Mouse (Mus musculus) embryonic facial prominence, embryonic 14.5 days (tissue): ENCODE measurements around the gene Bglap3. TPM values are rescaled to one million over a fixed set of nuclear protein-coding genes. Genes with fewer than 3 reads are reported as not detected.
"Not testable (repeated sequence)": the region's sequence is repeated elsewhere in the genome, so short reads cannot be mapped to it uniquely, and the experiment has no call there.

ENCODE experiments used
- ATAC-seq: fragments of 200-750 bp; cut with Nextera tagmentation; 2 replicates; pipeline ENCODE4 v1.8.0; 2017; ENCODE audit warnings: low read depth, moderate number of reproducible peaks, moderate TSS enrichment
- DNase-seq: peaks from one replicate; pipeline ENCODE4 v3.0.0-alpha.2; 2015; ENCODE audit warnings: low spot score
- H3K27ac ChIP-seq: fragments of 300-500 bp; sonication (generic); replicated peaks from 2 replicates; pipeline ENCODE4 v1.5.1; 2014; ENCODE audit warnings: low read depth, mild to moderate bottlenecking, low read length, moderate library complexity
- H3K27me3 ChIP-seq: fragments of 300-500 bp; sonication (generic); replicated peaks from 2 replicates; pipeline ENCODE4 v1.6.1; 2014; ENCODE audit warnings: low read length; ENCODE audit not compliant: control insufficient read depth, insufficient read depth
- H3K36me3 ChIP-seq: fragments of 300-500 bp; sonication (generic); 2 replicates; pipeline ENCODE4 v1.6.1; 2014; ENCODE audit warnings: low read length, mixed read lengths; ENCODE audit not compliant: control insufficient read depth, insufficient read depth
- H3K4me1 ChIP-seq: fragments of 300-500 bp; sonication (generic); 2 replicates; pipeline ENCODE4 v1.6.1; 2014; ENCODE audit warnings: antibody characterized with exemption, low read length; ENCODE audit not compliant: control insufficient read depth, insufficient read depth
- H3K4me2 ChIP-seq: fragments of 300-500 bp; sonication (generic); 2 replicates; pipeline ENCODE4 v1.6.1; 2014; ENCODE audit warnings: low read depth, mild to moderate bottlenecking, low read length, moderate library complexity, mixed read lengths
- H3K4me3 ChIP-seq: fragments of 300-500 bp; sonication (generic); 2 replicates; pipeline ENCODE4 v1.5.1; 2014; ENCODE audit warnings: low read depth, mild to moderate bottlenecking, low read length
- H3K9ac ChIP-seq: fragments of 300-500 bp; sonication (generic); 2 replicates; pipeline ENCODE4 v1.6.1; 2014; ENCODE audit warnings: low read depth, mild to moderate bottlenecking, low read length, moderate library complexity, mixed read lengths
- H3K9me3 ChIP-seq: fragments of 300-500 bp; sonication (generic); 2 replicates; pipeline ENCODE4 v1.6.1; 2016; ENCODE audit warnings: low read length; ENCODE audit not compliant: control insufficient read depth
- WGBS: fragments of 180-500 bp; shearing (Covaris S2); extraction: QIAGEN DNeasy Blood & Tissue Kit; methylation state at CpG from one replicate; pipeline ENCODE4 v1.1.7; 2014; 5-methylcytosine and 5-hydroxymethylcytosine counted together
- polyA plus RNA-seq: library from polyadenylated mRNA; unstranded; fragments of >200 nt; fragmentation: Nextera tagmentation; extraction: Ambion mirVana; gene quantifications from 2 replicates; pipeline ENCODE4 v1.2.1, GENCODE M21; 2014

Gene Bglap3
- polyA plus RNA-seq, 1 experiment from 2014 or later: 4.6 TPM

DNA sequence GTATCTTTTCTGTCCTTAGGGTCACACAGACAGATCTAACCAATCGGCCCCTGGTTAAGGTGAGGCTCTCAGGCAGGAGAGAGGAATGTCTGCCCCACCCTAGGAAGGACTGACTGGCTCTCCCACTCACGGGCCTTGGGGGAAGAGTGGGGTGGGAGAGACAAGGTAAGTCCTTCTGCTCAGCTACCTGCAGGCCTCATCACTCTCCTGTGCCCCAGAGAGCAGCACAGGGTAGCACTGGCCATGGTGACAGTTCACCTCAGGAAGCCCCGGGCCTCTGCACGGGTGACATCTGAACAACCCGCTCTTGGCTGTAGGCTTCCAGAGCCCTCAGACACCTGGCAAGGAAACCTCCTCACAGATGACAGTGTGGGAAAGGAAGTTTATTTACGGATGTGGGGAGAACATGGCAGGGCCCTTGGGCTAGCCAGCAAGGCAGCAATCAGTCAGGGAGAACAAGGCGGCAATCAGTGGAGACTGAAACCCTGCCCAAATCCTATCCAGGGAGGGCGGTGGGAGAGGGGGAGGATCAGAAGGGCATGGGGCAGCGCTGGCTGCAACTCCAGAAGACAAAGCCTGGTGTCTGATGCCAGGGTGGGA, 21.3 kb upstream of the Bglap3 start:
- ATAC-seq: peak; percentile 41
- 0 out of 2 replicates have a peak, but pooled peaks cover 26% of the 10 kb centered on the region for H3K36me3 ChIP-seq

DNA sequence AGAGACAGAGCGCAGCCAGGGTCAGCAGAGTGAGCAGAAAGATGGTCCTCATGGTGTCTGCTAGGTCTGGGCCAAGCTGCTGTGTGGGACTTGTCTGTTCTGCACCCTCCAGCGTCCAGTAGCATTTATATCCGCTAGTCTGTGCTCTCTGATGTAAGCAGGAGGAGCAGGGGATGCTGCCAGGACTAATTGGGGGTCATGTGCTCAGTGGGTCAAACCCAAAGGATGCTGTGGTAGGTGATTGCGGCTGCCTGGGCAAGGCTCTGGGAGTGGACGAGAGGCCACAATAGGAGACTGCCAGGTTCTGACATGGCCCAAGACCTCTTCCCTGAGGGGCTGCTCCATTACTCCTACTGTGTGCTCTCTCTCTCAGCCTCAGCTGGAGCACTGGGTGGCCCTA, 11.8 kb upstream of the Bglap3 start, which contains the start of gene Bglap:
Gene Bglap (minus strand): TSS at position 101 of the 400 bp plus-strand sequence.
- no peak within 1 kb of the TSS for H3K4me2 ChIP-seq
- DNase-seq (no peak), ATAC-seq (no peak)
- no peaks in the 10 kb centered on the region for H3K36me3 ChIP-seq
- 72% methylated on average over 5 of the region's 5 CpGs for WGBS
- H3K9ac ChIP-seq: no peak within 1 kb of the TSS
- H3K9me3 ChIP-seq: no peaks in the 10 kb centered on the region
- no peaks in the 10 kb centered on the region for H3K4me1 ChIP-seq
- no peak within 1 kb of the TSS for H3K27ac ChIP-seq
- no peak within 1 kb of the TSS for H3K4me3 ChIP-seq
- H3K27me3 ChIP-seq: no peaks in the 10 kb centered on the region

More for the DNA sequence above, 21.3 kb upstream of the Bglap3 start:
- Histone ChIP-seq H3K27me3 (no peaks in the 10 kb centered on the region), H3K9ac (no peak overlapping the region), H3K9me3 (no peaks in the 10 kb centered on the region), H3K27ac (no peak overlapping the region), H3K4me3 (no peak overlapping the region), H3K4me2 (no peak overlapping the region), H3K4me1 (no peaks in the 10 kb centered on the region)
- WGBS: 86% methylated on average over 9 of the region's 9 CpGs
- DNase-seq: no peak

DNA sequence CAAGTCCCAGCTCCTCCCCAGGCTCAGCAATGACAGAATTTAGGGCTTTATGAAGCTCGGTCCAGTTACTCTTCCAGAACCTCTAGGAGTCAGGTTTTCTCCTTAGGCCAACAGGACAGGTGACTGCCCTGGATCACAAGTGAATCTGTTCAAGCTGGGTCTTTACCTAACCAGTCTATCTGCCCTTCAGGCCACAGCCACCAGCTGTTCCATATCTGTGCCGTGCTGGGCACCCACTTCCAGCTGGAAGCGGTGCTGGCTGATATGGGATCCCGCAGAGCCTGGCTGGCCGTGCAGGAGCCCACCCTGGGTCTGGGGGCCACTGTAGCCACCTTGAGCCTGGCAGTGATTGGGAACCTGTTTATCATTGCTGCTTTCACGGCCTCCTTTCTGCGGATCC, 9.8 kb upstream of the Bglap3 start:
- not testable (repeated sequence) for H3K9ac ChIP-seq, ATAC-seq, H3K4me3 ChIP-seq, H3K27ac ChIP-seq, H3K9me3 ChIP-seq, H3K4me1 ChIP-seq, H3K36me3 ChIP-seq, H3K27me3 ChIP-seq, DNase-seq
- peak overlapping the region; percentile 54 for H3K4me2 ChIP-seq
- WGBS: 17% methylated on average over 1 of the region's 7 CpGs

DNA sequence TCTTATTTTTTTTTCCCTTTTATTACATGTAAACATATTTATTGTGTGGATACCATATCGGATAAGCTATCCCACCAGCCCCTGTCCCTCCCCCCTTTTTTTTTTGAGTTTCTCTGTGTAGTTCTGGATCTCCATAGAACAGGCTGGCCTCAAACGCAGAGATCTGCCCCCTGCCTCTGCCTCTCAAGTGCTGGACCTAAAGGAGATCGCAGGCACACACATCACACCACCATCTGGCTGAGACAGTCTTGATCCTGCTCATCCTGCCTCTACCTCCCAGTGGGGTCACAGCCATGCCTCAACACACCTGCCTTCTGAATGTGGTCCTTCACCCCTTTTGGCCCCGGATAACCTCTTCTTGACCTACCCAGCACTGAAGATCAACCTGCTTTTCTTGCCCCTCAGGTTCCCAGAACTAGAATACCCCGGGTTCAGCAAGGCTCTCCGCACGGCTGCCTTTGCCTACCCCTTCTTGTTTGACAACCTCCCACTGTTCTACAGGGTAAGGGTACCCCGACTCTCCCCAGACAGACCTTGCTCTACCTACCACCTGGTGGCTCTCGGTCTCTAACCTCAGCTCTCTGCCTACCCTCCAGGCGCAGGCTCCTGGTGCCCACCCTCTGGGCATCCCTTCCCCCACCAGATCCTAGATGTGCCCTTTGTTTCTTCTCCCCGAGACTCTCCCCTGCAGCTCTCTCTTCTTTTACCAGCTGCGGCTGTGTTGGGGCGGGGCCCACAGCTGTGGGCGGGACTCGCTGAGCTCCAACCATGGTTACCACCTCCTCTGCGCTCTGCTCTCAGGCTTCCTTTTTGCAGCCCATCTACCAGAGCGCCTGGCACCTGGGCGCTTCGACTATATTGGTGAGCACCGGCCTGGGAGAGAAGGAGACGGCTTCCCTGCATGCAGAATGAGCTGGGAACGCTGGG, 9.1 kb upstream of the Bglap3 start:
- H3K4me1 ChIP-seq, H3K9ac ChIP-seq, H3K9me3 ChIP-seq, H3K27me3 ChIP-seq, H3K36me3 ChIP-seq: not testable (repeated sequence)
- Histone ChIP-seq H3K4me2 (peak overlapping the region; percentile 54), H3K4me3 (peak overlapping the region; percentile 24), H3K27ac (peak overlapping the region; percentile 39; the same call in 1 of the 2 replicates)
- ATAC-seq (peak; percentile 93), DNase-seq (peak; percentile 83)
- WGBS: 9% methylated on average over 16 of the region's 22 CpGs

DNA sequence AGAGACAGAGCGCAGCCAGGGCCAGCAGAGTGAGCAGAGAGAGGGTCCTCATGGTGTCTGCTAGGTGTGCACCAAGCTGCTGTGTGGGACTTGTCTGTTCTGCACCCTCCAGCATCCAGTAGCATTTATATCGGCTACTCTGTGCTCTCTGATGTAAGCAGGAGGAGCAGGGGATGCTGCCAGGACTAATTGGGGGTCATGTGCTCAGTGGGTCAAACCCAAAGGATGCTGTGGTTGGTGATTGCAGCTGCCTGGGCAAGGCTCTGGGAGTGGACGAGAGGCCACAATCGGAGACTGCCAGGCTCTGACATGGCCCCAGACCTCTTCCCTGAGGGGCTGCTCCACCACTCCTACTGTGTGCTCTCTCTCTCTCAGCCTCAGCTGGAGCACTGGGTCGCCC, 6.1 kb upstream of the Bglap3 start, which contains the start of gene Bglap2:
Gene Bglap2 (minus strand): TSS at position 101 of the 400 bp plus-strand sequence.
- not testable (repeated sequence) for H3K4me1 ChIP-seq, H3K36me3 ChIP-seq, H3K9ac ChIP-seq, H3K9me3 ChIP-seq, H3K4me3 ChIP-seq, H3K27ac ChIP-seq, ATAC-seq, DNase-seq, H3K4me2 ChIP-seq, H3K27me3 ChIP-seq
- WGBS: 70% methylated on average over 4 of the region's 5 CpGs

DNA sequence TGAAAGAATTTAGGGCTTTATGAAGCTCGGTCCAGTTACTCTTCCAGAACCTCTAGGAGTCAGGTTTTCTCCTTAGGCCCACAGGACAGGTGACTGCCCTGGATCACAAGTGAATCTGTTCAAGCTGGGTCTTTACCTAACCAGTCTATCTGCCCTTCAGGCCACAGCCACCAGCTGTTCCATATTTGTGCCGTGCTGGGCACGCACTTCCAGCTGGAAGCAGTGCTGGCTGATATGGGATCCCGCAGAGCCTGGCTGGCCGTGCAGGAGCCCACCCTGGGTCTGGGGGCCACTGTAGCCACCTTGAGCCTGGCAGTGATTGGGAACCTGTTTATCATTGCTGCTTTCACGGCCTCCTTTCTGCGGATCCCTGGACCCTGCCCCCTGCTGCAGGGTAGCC, 4.1 kb upstream of the Bglap3 start:
- ATAC-seq: peak; percentile 38
- peak overlapping the region; percentile 24; the same call in 1 of the 2 replicates for H3K4me3 ChIP-seq
- not testable (repeated sequence) for H3K27ac ChIP-seq, H3K9me3 ChIP-seq, H3K36me3 ChIP-seq, DNase-seq, H3K4me1 ChIP-seq, H3K27me3 ChIP-seq
- 21% methylated on average over 4 of the region's 7 CpGs for WGBS
- peak overlapping the region; percentile 47; the same call in 1 of the 2 replicates for H3K9ac ChIP-seq
- peak overlapping the region; percentile 49 for H3K4me2 ChIP-seq

DNA sequence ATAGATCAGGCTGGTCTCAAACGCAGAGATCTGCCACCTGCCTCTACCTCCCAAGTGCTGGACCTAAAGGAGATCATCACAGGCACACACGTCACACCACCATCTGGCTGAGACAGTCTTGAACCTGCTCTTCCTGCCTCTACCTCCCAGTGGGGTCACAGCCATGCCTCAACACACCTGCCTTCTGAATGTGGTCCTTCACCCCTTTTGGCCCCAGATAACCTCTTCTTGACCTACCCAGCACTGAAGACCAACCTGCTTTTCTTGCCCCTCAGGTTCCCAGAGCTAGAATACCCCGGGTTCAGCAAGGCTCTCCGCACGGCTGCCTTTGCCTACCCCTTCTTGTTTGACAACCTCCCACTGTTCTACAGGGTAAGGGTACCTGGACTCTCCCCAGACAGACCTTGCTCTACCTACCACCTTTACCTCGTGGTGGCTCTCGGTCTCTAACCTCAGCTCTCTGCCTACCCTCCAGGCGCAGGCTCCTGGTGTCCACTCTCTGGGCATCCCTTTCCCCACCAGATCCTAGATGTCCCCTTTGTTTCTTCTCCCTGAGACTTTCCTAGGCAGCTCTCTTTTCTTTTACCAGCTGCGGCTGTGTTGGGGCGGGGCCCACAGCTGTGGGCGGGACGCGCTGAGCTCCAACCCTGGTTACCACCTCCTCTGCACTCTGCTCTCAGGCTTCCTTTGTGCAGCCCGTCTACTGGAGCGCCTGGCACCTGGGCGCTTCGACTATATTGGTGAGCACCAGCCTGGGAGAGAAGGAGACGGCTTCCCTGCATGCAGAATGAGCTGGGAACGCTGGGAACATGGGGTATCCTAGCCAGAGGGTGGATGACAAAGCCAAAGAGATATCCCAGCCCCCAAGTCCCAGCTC, 3.4 kb upstream of the Bglap3 start:
- H3K9ac ChIP-seq: peak overlapping the region; percentile 47
- WGBS: 8% methylated on average over 16 of the region's 19 CpGs

DNA sequence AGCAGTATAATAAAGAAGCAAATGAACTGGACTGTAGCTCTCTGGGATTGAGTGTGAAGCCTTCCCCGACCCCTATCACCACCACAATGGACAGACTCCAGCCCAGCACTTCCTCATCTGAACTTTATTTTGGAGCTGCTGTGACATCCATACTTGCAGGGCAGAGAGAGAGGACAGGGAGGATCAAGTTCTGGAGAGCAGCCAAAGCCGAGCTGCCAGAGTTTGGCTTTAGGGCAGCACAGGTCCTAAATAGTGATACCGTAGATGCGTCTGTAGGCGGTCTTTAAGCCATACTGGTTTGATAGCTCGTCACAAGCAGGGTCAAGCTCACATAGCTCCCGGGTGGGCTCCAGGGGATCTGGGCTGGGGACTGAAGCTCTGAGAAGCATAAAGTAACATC, 4.0 kb downstream of the Bglap3 start:
- not testable (repeated sequence) for H3K36me3 ChIP-seq, H3K4me2 ChIP-seq, H3K4me3 ChIP-seq, ATAC-seq, H3K9me3 ChIP-seq, H3K4me1 ChIP-seq, DNase-seq, H3K9ac ChIP-seq, H3K27ac ChIP-seq
- 77% methylated on average over 7 of the region's 7 CpGs for WGBS
- peaks cover 16% of the 10 kb centered on the region for H3K27me3 ChIP-seq

More for the DNA sequence above, 3.4 kb upstream of the Bglap3 start:
- peak overlapping the region; percentile 24 for H3K4me3 ChIP-seq
- H3K4me2 ChIP-seq: peak overlapping the region; percentile 49
- H3K27ac ChIP-seq: 0 out of 2 replicates have a peak overlapping the region, but pooled peaks have one; percentile 21
- H3K36me3 ChIP-seq, H3K9me3 ChIP-seq, H3K4me1 ChIP-seq, H3K27me3 ChIP-seq: not testable (repeated sequence)
- ATAC-seq (peak; percentile 96), DNase-seq (peak; percentile 79)
